Mouse (Mus musculus): ENCODE results near the gene Meox1. TPM values are rescaled to one million over a fixed set of nuclear protein-coding genes. Genes with fewer than 3 reads are reported as not detected.

Meox1 gene
- total and polyA plus RNA-seq, 3 experiments: not detected

DNA sequence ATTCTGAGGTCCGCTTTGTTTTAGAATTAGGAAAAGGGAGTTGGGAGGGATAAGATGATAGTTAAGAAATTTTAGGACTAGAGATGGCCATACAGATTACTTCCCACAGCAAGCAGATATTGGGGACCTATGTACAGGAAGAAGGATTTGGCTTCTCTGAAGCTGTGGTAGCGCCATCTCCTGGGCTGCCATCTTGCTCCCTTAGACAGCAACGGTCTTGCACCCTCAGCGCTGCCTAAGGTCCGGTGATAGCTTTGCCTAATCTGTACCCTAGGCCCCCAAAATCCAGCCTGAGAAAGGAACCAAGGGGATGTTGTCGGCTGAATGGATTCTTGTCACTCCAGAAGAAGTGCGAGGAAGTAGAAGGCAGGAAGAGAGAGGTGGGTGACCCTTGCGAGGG, 19.4 kb upstream of the Meox1 start:
- no peak overlapping the region for H3K9ac ChIP-seq (ENCODE audit: control insufficient read depth, low read depth, low read length, poor library complexity, severe bottlenecking)
- H3K79me2 ChIP-seq (ENCODE audit: control insufficient read depth, insufficient read depth, low read length, poor library complexity): no peaks in the 10 kb centered on the region
- TF ChIP-seq EP300 (IDR thresholded peaks at IDR 0.05; ENCODE audit: low read depth in 1 of 2, low read length in 2 of 2) (no peak), MAZ (IDR thresholded peaks at IDR 0.05; ENCODE audit: low read depth, low read length) (no peak), CTCF (IDR thresholded peaks at IDR 0.05 in 2 of 3, conservative IDR thresholded peaks at IDR 0.05 in 1 of 3; ENCODE audit: control insufficient read depth in 1 of 3, insufficient read depth in 1 of 3, low read depth in 2 of 3, low read length in 3 of 3, poor library complexity in 1 of 3, severe bottlenecking in 1 of 3) (peak in 2 of 3 experiments; percentile 35 to 39; a peak in 4 of 6 replicates), SIN3A (IDR thresholded peaks at IDR 0.05; ENCODE audit: low read length) (no peak)
- H3K9me3 ChIP-seq (replicated peaks; ENCODE audit: insufficient read depth, low read length): no peaks in the 10 kb centered on the region
- no peak overlapping the region for H3K4me3 ChIP-seq (ENCODE audit: control insufficient read depth in 1 of 2, insufficient read depth in 1 of 2, low read depth in 2 of 2, low read length in 2 of 2)
- no peaks in the 10 kb centered on the region for H3K36me3 ChIP-seq (ENCODE audit: control insufficient read depth in 1 of 2, insufficient read depth in 2 of 2, low read length in 2 of 2)
- no peak for DNase-seq (ENCODE audit: low read depth, low spot score)
- H3K4me1 ChIP-seq (ENCODE audit: control insufficient read depth in 1 of 2, insufficient read depth in 2 of 2, low read length in 2 of 2): no peaks in the 10 kb centered on the region
- H3K27ac ChIP-seq (ENCODE audit: control insufficient read depth, low read depth, low read length): no peak overlapping the region
- H3K27me3 ChIP-seq (ENCODE audit: control insufficient read depth in 1 of 2, insufficient read depth in 2 of 2, low read length in 2 of 2): peaks cover 2 to 4% of the 10 kb centered on the region in 2 experiments

DNA sequence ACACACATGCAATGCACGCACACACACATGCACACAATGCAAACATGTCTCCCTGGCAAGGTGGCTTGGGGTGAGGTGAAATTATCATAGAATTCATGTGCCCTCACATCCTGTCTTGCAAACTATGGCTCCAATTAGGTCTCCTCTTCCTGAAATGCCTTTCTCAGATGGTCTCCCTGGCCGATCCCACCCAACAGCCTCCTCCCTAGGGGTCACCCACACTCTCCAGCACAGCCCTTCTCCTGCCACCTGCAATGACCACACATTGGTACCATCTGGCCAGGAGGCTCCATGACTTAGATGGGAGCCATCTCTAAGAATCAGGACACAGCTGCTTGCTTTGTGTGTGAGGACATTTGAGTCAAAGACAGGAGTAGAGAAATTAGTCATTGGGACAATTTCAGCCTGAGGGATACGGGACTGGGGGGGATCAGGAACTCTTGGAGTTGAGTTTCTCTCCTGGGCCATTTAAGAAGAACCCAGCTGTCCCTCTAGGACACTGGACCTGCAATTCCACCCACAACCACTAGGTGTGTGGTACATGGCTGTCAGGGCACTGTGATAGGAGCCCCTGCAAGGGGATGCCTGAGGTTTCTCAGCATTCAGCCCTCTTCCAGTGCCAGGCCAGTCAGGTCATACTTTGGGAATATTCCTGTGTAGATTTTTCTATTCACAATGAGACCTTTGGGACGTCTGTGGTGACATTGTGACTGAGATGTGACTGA, 17.8 kb upstream of the Meox1 start:
- Histone ChIP-seq H3K36me3 (ENCODE audit: control insufficient read depth in 1 of 2, insufficient read depth in 2 of 2, low read length in 2 of 2) (no peaks in the 10 kb centered on the region), H3K27me3 (ENCODE audit: control insufficient read depth in 1 of 2, insufficient read depth in 2 of 2, low read length in 2 of 2) (peaks cover 2 to 4% of the 10 kb centered on the region in 2 experiments), H3K4me1 (ENCODE audit: control insufficient read depth in 1 of 2, insufficient read depth in 2 of 2, low read length in 2 of 2) (no peaks in the 10 kb centered on the region), H3K79me2 (ENCODE audit: control insufficient read depth, insufficient read depth, low read length, poor library complexity) (no peaks in the 10 kb centered on the region), H3K4me3 (ENCODE audit: control insufficient read depth in 1 of 2, insufficient read depth in 1 of 2, low read depth in 2 of 2, low read length in 2 of 2) (no peak overlapping the region), H3K9ac (ENCODE audit: control insufficient read depth, low read depth, low read length, poor library complexity, severe bottlenecking) (no peak overlapping the region), H3K9me3 (replicated peaks; ENCODE audit: insufficient read depth, low read length) (no peaks in the 10 kb centered on the region), H3K27ac (ENCODE audit: control insufficient read depth, low read depth, low read length) (no peak overlapping the region)
- TF ChIP-seq CTCF (IDR thresholded peaks at IDR 0.05 in 2 of 3, conservative IDR thresholded peaks at IDR 0.05 in 1 of 3; ENCODE audit: control insufficient read depth in 1 of 3, insufficient read depth in 1 of 3, low read depth in 2 of 3, low read length in 3 of 3, poor library complexity in 1 of 3, severe bottlenecking in 1 of 3) (peak; percentile 68 to 93 (median 72)), ZNF384 (IDR thresholded peaks at IDR 0.05; ENCODE audit: low read depth, low read length) (no peak), MEF2A (IDR thresholded peaks at IDR 0.05; ENCODE audit: extremely low read depth, insufficient replicate concordance, low read depth, low read length, poor library complexity, severe bottlenecking) (no peak), SMC3 (IDR thresholded peaks at IDR 0.05; ENCODE audit: low read depth, low read length) (0 out of 2 replicates have a peak, but pooled peaks have one; percentile 1), POLR2A (IDR thresholded peaks at IDR 0.05; ENCODE audit: control insufficient read depth in 1 of 2, insufficient read depth in 1 of 2, low read depth in 1 of 2, low read length in 2 of 2, poor library complexity in 1 of 2) (no peak), CHD1 (IDR thresholded peaks at IDR 0.05; ENCODE audit: low read depth, low read length) (no peak), BHLHE40 (IDR thresholded peaks at IDR 0.05; ENCODE audit: borderline replicate concordance, low read depth, low read length) (no peak), RCOR1 (IDR thresholded peaks at IDR 0.05; ENCODE audit: low read depth, low read length) (no peak), GABPA (IDR thresholded peaks at IDR 0.05; ENCODE audit: low read depth, low read length) (no peak), KAT2A (conservative IDR thresholded peaks at IDR 0.05; ENCODE audit: low read depth, low read length) (no peak), HCFC1 (IDR thresholded peaks at IDR 0.05; ENCODE audit: low read depth, low read length) (no peak), GATA1 (IDR thresholded peaks at IDR 0.05; ENCODE audit: low read depth, low read length) (no peak), TBP (IDR thresholded peaks at IDR 0.05; ENCODE audit: low read depth, low read length) (no peak), EP300 (IDR thresholded peaks at IDR 0.05; ENCODE audit: low read depth in 1 of 2, low read length in 2 of 2) (no peak), MYC (IDR thresholded peaks at IDR 0.05; ENCODE audit: low read depth, low read length) (no peak), UBTF (IDR thresholded peaks at IDR 0.05; ENCODE audit: borderline replicate concordance, insufficient read depth, low read depth, low read length) (no peak), ELF1 (IDR thresholded peaks at IDR 0.05; ENCODE audit: low read depth, low read length) (no peak)
- peak; percentile 78 for DNase-seq (ENCODE audit: low read depth, low spot score)
